Mouse (Mus musculus) ovary, postnatal 36 days (tissue): ENCODE results near the gene Gm2244.
A peak's percentile ranks its signal among the peaks of the same experiment; 100 is the strongest.
"Not testable (repeated sequence)": the region's sequence is repeated elsewhere in the genome, so short reads cannot be mapped to it uniquely, and the experiment has no call there.

Experiments
- DNase-seq: peaks from one replicate; pipeline ENCODE4 v3.0.0; 2022; ENCODE audit warnings: low spot score, mixed read lengths

The Gm2244 gene

GRCm38 (mm10) chr14:19549863-19550262 lies at the start of gene Gm2244:
Gene Gm2244 (minus strand): TSS chr14:19549963.
- DNase-seq: not testable (repeated sequence)

GRCm38 (mm10) chr14:19584804-19585667 lies 35.3 kb upstream of the Gm2244 start, which contains the start of gene Gm2237:
Gene Gm2237 (minus strand): TSS chr14:19585135.
- peak; percentile 18 for DNase-seq
